Mouse (Mus musculus) T-cell, adult 2 months (primary cell): ENCODE results near the gene Cirbp.

Experiments used
- DNase-seq: peaks from one replicate; pipeline ENCODE4 v3.0.0; 2022; ENCODE audit warnings: low spot score

Gene Cirbp

DNA sequence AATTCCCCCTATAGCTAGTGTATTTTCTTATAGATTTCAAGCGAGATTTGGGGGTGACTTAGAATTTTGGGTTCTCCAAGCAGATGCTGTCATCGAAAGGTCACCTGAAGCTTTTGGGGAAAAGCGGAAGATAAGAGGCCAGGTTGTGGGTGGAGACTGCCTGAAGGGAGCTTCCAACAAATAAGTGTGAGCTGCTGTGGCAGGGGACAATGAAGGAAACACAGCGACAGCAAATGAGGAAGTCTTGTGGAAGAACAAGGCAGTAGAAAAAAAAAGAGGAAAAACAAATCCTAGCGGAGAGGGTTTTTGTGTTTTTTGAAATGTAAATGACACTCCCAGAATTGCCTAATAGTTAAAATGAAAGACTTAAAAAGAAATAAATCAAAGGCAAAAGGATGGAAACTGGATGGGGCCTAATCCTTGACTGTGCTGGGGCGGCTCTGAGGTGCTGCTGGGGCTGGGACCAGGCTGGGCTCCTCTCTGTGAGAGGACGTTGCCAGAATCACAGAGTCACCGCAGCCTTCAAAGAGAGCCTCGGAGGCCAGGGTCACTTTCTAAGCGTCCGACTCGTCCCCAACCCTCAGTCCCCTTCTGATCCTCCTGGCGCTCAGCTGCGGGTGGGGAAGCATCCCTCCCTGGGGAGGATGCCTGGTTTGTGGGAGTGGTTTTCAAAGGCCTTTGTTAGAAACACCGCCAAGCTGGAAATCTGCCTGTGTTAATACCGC, 49.4 kb downstream of the Cirbp start:
- DNase-seq: no peak

DNA sequence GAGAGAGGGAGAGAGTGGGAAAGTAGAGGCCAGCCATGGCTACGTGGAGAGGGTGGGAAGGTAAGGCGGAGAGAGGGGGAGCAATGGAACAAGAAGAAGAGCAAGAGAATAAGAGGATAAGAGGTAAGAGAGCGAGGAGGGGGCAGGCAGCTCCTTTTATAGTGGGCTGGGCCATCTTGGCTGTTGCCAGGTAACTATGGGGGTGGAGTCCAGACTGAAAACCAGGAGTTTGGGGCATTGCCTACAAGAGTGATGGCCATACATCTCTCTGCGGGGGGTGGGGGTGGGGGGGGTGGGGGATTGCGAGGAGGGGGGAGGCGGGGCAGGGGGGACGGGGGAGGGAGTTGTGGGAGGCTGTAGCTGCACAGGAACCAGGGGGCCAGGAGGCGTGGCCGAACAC, 54.9 kb downstream of the Cirbp start:
- no peak for DNase-seq
